Mouse (Mus musculus) adrenal gland, postnatal 25 days (tissue): ENCODE results near the gene Terf2. TPM values are rescaled to one million over a fixed set of nuclear protein-coding genes. Genes with fewer than 3 reads are reported as not detected.
"Not testable (repeated sequence)": the region's sequence is repeated elsewhere in the genome, so short reads cannot be mapped to it uniquely, and the experiment has no call there.

Experiments used
- DNase-seq: peaks from one replicate; pipeline ENCODE4 v3.0.0; 2021; ENCODE audit warnings: mixed read lengths
- microRNA-seq, 2 experiments: library from miRNA; unstranded; fragments of <30 nt; microRNA quantifications; one replicate each; pipeline ENCODE4 v1.2.0; 2021
- total RNA-seq: library from RNA; stranded (reverse); gene quantifications from 2 replicates; pipeline ENCODE4 v1.2.3, GENCODE M21; 2021

Terf2 gene
- total RNA-seq, 1 experiment from 2014 or later, result 30.2 TPM

GRCm38 (mm10) chr8:107056973-107057369, 39.4 kb downstream of the Terf2 start:
- no peak for DNase-seq

DNA sequence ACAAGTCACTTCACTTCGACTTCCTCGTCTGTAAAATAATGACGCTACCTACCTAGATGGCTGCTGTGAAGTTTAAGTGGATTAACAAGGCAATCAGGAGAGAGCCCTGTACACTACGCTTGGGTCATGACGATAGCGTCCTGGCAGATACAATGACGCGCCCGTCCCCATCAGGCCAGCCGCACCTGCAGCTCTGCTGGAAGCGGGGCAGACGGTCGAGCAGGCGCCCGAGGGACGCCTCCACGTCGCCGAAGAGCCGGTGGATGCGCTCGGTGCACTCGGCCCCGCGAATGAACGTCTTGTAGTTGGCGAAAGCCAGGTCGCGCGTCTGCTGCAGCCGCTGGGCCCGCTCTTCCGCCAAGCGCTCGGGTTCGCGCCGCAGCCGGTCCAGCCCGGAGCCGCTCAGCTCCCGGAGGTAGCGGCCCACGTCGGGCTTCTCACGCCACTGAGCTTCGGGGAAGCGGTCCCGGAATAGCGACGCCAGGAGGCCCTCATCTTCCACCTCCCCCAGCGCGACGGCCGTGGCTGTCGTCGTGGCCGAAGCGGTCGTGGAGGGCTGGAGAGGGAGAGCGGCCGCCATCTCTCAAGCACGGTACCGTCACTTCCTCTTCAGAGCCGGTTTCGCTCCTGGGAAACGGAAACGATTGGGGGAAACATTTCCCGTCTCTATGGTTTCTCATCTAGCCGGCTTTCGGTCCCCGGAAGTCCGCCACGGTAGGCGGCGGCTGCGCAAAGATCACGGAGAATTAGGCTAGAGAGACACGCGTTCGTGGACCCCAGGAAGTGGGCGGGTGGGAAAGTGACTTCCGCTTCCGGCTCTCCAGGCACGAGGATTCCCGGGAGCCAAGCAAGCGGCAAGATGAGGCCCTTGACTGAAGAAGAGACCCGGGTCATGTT, 40.0 kb downstream of the Terf2 start, which contains the start of the genes Cog8 and Nip7:
Gene Cog8 (minus strand): TSS at position 614 of the 897 bp plus-strand sequence.
Gene Nip7 (plus strand): TSS at position 802 of the 897 bp plus-strand sequence.
- DNase-seq, result peak; percentile 93

DNA sequence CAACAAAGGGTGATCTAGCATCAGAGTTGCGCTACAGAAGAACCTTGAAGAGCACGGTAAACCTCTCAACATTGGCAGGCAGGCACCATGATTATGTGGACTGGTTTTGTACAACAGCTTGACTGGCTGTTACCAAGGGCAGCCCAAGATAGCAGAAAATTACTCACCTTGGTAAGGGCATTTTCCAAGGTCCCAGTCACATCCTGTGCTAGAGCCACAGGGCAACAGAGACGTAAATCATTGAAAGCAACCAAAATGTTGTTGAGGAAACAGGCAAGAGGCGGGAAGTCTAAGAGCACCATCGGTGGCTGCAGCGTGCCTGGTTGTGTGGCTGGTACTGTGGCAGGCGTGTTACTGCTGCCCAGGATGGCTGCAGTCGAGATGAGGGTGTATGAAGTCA, 44.3 kb downstream of the Terf2 start:
- no peak for DNase-seq

DNA sequence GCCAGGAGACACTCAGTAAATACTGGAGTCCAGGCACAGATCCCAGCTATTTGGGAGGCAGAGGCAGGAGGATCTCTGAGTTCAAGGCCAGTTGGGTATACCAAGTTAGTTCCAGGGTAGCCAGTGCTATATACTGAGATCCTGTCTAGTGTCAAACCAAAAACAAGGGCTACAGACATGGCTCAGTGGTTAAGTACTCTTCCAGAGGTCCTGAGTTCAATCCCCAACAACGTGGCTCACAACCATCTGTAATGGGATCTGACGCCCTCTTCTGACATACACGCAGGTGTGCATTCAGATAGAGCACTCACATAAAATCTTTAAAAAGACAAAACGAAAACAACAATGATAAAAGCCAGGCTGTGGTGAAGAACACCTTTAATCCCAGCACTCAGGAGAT, 46.9 kb downstream of the Terf2 start:
- no peak for DNase-seq

- peak; percentile 85 for DNase-seq
Observed at GRCm38 (mm10) chr8:107048061-107048941, 48.0 kb downstream of the Terf2 start, which contains the start of gene Pdf. Gene Pdf (minus strand): TSS chr8:107048614.

- DNase-seq, result no peak
Observed at GRCm38 (mm10) chr8:107046976-107047375, 49.4 kb downstream of the Terf2 start.

DNA sequence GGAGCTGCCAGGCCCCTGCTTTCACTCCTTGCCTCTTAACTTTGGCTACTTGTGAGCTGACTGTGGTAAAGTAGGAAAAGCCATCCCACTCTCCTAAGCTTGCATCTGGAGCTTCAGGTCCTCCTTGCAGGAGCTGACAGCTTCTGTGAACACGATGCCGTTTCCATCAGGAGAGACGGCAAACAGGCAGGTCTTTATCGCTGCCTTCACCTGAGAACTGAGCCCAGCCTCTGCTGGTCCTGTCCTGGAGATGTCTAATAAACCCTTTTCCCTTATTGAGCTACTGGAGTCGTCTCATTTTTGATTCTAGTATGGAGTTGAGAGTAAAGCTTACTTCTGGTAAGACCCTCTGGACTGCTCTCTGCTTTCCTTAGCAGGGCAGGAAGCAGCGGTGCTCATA, 50.9 kb downstream of the Terf2 start:
- no peak for DNase-seq

DNA sequence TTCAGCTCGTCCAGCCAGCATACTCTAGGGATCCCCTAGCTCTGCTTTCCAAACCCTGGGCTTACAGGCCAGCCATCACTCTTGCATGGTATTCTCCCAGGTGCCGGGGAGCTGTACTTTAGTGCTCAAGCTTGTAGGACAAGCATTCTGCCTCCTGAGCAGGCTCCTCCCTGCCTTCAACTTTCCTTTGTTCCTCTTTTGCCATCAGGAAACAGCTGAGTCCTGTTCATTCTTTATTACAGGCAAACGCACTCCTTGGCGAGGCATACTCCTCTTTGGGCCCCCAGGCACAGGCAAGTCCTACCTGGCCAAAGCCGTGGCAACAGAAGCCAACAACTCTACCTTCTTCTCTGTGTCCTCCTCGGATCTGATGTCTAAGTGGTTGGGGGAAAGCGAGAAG, 55.7 kb downstream of the Terf2 start:
- DNase-seq, result no peak

DNA sequence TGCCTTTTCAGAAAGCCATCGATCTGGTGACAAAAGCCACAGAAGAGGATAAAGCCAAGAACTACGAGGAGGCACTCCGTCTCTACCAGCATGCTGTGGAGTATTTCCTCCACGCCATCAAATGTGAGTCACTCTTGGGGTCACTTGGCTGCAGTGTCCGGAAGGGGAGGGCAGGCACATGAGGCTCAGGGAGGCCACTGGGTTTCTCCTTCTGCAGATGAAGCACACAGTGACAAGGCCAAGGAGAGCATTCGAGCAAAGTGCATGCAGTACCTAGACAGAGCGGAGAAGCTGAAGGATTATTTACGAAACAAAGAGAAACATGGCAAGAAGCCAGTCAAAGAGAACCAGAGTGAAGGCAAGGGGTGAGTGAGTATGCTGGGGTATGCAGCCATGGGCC, 59.7 kb downstream of the Terf2 start:
- DNase-seq, result no peak

- DNase-seq, result no peak
Observed at GRCm38 (mm10) chr8:107035641-107036040, 60.7 kb downstream of the Terf2 start.

- DNase-seq, result not testable (repeated sequence)
Observed at GRCm38 (mm10) chr8:107033609-107034008, 62.7 kb downstream of the Terf2 start.

- no peak for DNase-seq
Observed at GRCm38 (mm10) chr8:107031577-107032090, 64.7 kb downstream of the Terf2 start.

GRCm38 (mm10) chr8:107030650-107031576, 65.4 kb downstream of the Terf2 start, which contains the start of gene Vps4a:
Gene Vps4a (plus strand): TSS chr8:107031222.
- peak; percentile 98 for DNase-seq

DNA sequence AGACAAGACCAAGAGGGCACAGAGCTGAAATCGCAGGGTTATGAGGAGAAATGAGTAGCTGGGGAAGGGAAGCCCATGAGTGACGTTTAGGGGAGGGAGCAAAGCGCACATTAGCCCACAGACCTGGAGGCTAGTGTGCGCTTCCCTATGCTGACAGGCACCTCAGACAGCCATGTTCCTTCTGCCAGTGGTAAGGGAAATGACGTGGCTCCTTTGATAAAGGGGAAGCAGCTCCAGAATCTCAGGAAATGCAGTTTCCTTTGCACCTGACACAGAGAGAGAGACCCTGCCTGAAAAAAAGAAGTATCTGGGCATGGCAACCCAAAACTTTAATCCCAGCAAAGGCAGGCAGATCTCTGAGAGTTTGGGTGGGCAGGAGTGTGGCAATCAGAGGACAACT, 66.3 kb downstream of the Terf2 start:
- no peak for DNase-seq

DNA sequence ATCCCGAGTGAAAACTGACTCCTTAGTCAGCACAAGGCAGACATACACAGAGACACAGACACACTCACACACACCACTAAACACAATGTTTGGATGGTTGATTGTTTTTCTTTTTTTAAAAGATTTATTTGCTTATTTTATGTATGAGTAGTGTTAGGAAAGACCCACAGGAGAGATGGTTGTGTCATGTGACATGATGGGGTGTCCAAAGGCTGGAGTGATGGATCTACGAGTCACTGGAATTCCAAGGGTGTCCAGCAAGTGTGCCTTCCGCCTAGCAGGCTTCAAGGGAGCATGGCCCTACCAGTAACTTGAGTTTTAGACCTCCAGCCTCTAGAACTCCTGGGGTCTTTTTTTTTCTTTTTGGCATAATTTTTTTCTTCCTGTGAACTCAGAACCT, 67.0 kb downstream of the Terf2 start:
- no peak for DNase-seq

GRCm38 (mm10) chr8:107023479-107023878, 72.9 kb downstream of the Terf2 start:
- peak; percentile 61 for DNase-seq

Small RNA genes lying within 50 kb of the gene (microRNA-seq; reads per million reads assigned to microRNA genes)
- gene Mir7075, result 1.0 to 1.1 reads per million in 2 experiments

Other genes starting within 250 kb of the Terf2 start
- 0.33 and 0.55 TPM in 2 replicates for gene Has3, start 226.3 kb downstream of the Terf2 start, total RNA-seq
- 39.6 and 47.2 TPM in 2 replicates for gene Utp4, start 202.9 kb downstream of the Terf2 start, total RNA-seq
- gene Sntb2, start 160.8 kb downstream of the Terf2 start, total RNA-seq, result 31.4 and 52.7 TPM in 2 replicates
- 78.7 and 102 TPM in 2 replicates for gene Vps4a, start 65.3 kb downstream of the Terf2 start, total RNA-seq
- gene Pdf, start 47.9 kb downstream of the Terf2 start, total RNA-seq, result 41.0 and 63.8 TPM in 2 replicates
- 47.9 and 48.6 TPM in 2 replicates for gene Cog8, start 39.9 kb downstream of the Terf2 start, total RNA-seq
- 44.8 and 45.7 TPM in 2 replicates for gene Nip7, start 39.7 kb downstream of the Terf2 start, total RNA-seq
- not detected in 2 replicates for gene Tmed6, start 30.9 kb downstream of the Terf2 start, total RNA-seq
- gene Cyb5b, start 54.1 kb upstream of the Terf2 start, total RNA-seq, result 570 and 647 TPM in 2 replicates
- gene Nfat5, start 196.9 kb upstream of the Terf2 start, total RNA-seq, result 172 and 180 TPM in 2 replicates